Mouse (Mus musculus): ENCODE measurements around the gene Rnf130. TPM values are rescaled to one million over a fixed set of nuclear protein-coding genes. Genes with fewer than 3 reads are reported as not detected.

Rnf130 gene
- polyA plus RNA-seq, 1 experiment from 2014 or later = 32.8 TPM

GRCm38 (mm10) chr11:50139571-50139970 lies 114.4 kb downstream of the Rnf130 start:
- no peak for ATAC-seq (ENCODE audit: insufficient number of reproducible peaks, low FRiP score)
- H3K9ac ChIP-seq = no peak overlapping the region
- H3K9me3 ChIP-seq (replicated peaks) = no peaks in the 10 kb centered on the region
- H3K4me1 ChIP-seq (replicated peaks) = peaks cover under 1% of the 10 kb centered on the region; the same call in 1 of the 2 replicates
- H3K36me3 ChIP-seq = peaks cover 86% of the 10 kb centered on the region
- no peaks in the 10 kb centered on the region for H3K27me3 ChIP-seq (replicated peaks)
- H3K4me2 ChIP-seq = no peak overlapping the region
- WGBS = 86% methylated on average over 7 of the region's 7 CpGs
- no peak overlapping the region for H3K4me3 ChIP-seq
- H3K27ac ChIP-seq (ENCODE audit: poor library complexity, severe bottlenecking) = no peak overlapping the region

- ATAC-seq (ENCODE audit: insufficient number of reproducible peaks, low FRiP score) = no peak
- Histone ChIP-seq H3K4me2 (no peak overlapping the region), H3K4me3 (no peak overlapping the region), H3K9ac (no peak overlapping the region), H3K4me1 (replicated peaks) (peaks cover 13% of the 10 kb centered on the region), H3K27ac (ENCODE audit: poor library complexity, severe bottlenecking) (no peak overlapping the region), H3K36me3 (peaks cover 86% of the 10 kb centered on the region), H3K27me3 (replicated peaks) (no peaks in the 10 kb centered on the region), H3K9me3 (replicated peaks) (no peaks in the 10 kb centered on the region)
- WGBS = 84% methylated on average over 3 of the region's 3 CpGs
Observed at GRCm38 (mm10) chr11:50145529-50145928, 120.4 kb downstream of the Rnf130 start.

- no peak overlapping the region for H3K27ac ChIP-seq (ENCODE audit: poor library complexity, severe bottlenecking)
- no peak for ATAC-seq (ENCODE audit: insufficient number of reproducible peaks, low FRiP score)
- no peak overlapping the region for H3K4me3 ChIP-seq
- H3K9ac ChIP-seq = no peak overlapping the region
- H3K36me3 ChIP-seq = peaks cover 86% of the 10 kb centered on the region
- H3K9me3 ChIP-seq (replicated peaks) = no peaks in the 10 kb centered on the region
- no peaks in the 10 kb centered on the region for H3K27me3 ChIP-seq (replicated peaks)
- 94% methylated on average over 13 of the region's 13 CpGs for WGBS
- no peak overlapping the region for H3K4me2 ChIP-seq
- H3K4me1 ChIP-seq (replicated peaks) = peaks cover 13% of the 10 kb centered on the region
Observed at GRCm38 (mm10) chr11:50146121-50146520, 121.0 kb downstream of the Rnf130 start.

GRCm38 (mm10) chr11:50147267-50147957 lies 122.3 kb downstream of the Rnf130 start:
- no peaks in the 10 kb centered on the region for H3K9me3 ChIP-seq (replicated peaks)
- peaks cover 13% of the 10 kb centered on the region for H3K4me1 ChIP-seq (replicated peaks)
- no peak overlapping the region for H3K4me2 ChIP-seq
- ATAC-seq (ENCODE audit: insufficient number of reproducible peaks, low FRiP score) = peak; percentile 52; the same call in 1 of the 2 replicates
- H3K4me3 ChIP-seq = no peak overlapping the region
- H3K27ac ChIP-seq (ENCODE audit: poor library complexity, severe bottlenecking) = peak overlapping the region; percentile 35
- H3K9ac ChIP-seq = no peak overlapping the region
- H3K36me3 ChIP-seq = peaks cover 86% of the 10 kb centered on the region
- 46% methylated on average over 9 of the region's 9 CpGs for WGBS
- no peaks in the 10 kb centered on the region for H3K27me3 ChIP-seq (replicated peaks)

- 90% methylated on average over 11 of the region's 11 CpGs for WGBS
- H3K27ac ChIP-seq (ENCODE audit: poor library complexity, severe bottlenecking) = peak overlapping the region; percentile 35; the same call in 1 of the 2 replicates
Observed at GRCm38 (mm10) chr11:50147958-50148476, 122.9 kb downstream of the Rnf130 start.

GRCm38 (mm10) chr11:50149200-50149599 lies 124.1 kb downstream of the Rnf130 start:
- Histone ChIP-seq H3K9me3 (replicated peaks) (no peaks in the 10 kb centered on the region), H3K4me3 (no peak overlapping the region), H3K27ac (ENCODE audit: poor library complexity, severe bottlenecking) (no peak overlapping the region), H3K9ac (no peak overlapping the region), H3K36me3 (peaks cover 85% of the 10 kb centered on the region), H3K4me1 (replicated peaks) (peaks cover 13% of the 10 kb centered on the region), H3K4me2 (no peak overlapping the region), H3K27me3 (replicated peaks) (no peaks in the 10 kb centered on the region)
- ATAC-seq (ENCODE audit: insufficient number of reproducible peaks, low FRiP score) = no peak
- WGBS = 85% methylated on average over 7 of the region's 7 CpGs

More at GRCm38 (mm10) chr11:50147958-50148476, 122.9 kb downstream of the Rnf130 start:
- Histone ChIP-seq H3K9ac (no peak overlapping the region), H3K36me3 (peaks cover 86% of the 10 kb centered on the region), H3K4me3 (no peak overlapping the region), H3K9me3 (replicated peaks) (no peaks in the 10 kb centered on the region), H3K4me2 (no peak overlapping the region), H3K4me1 (replicated peaks) (peaks cover 13% of the 10 kb centered on the region), H3K27me3 (replicated peaks) (no peaks in the 10 kb centered on the region)
- no peak for ATAC-seq (ENCODE audit: insufficient number of reproducible peaks, low FRiP score)

GRCm38 (mm10) chr11:50149603-50150150 lies 124.5 kb downstream of the Rnf130 start:
- Histone ChIP-seq H3K27me3 (replicated peaks) (no peaks in the 10 kb centered on the region), H3K36me3 (peaks cover 89% of the 10 kb centered on the region), H3K27ac (ENCODE audit: poor library complexity, severe bottlenecking) (no peak overlapping the region), H3K9me3 (replicated peaks) (no peaks in the 10 kb centered on the region), H3K4me3 (no peak overlapping the region), H3K4me1 (replicated peaks) (peaks cover 13% of the 10 kb centered on the region), H3K9ac (no peak overlapping the region), H3K4me2 (no peak overlapping the region)
- ATAC-seq (ENCODE audit: insufficient number of reproducible peaks, low FRiP score) = no peak
- WGBS = 77% methylated on average over 9 of the region's 9 CpGs

- WGBS = 79% methylated on average over 3 of the region's 3 CpGs
- no peak overlapping the region for H3K4me2 ChIP-seq
- H3K36me3 ChIP-seq = peaks cover 87% of the 10 kb centered on the region
- H3K9ac ChIP-seq = no peak overlapping the region
- H3K4me3 ChIP-seq = no peak overlapping the region
- no peak for ATAC-seq (ENCODE audit: insufficient number of reproducible peaks, low FRiP score)
- H3K4me1 ChIP-seq (replicated peaks) = peaks cover 13% of the 10 kb centered on the region
- no peaks in the 10 kb centered on the region for H3K9me3 ChIP-seq (replicated peaks)
- H3K27ac ChIP-seq (ENCODE audit: poor library complexity, severe bottlenecking) = no peak overlapping the region
- no peaks in the 10 kb centered on the region for H3K27me3 ChIP-seq (replicated peaks)
Observed at GRCm38 (mm10) chr11:50151374-50151773, 126.2 kb downstream of the Rnf130 start.

GRCm38 (mm10) chr11:50154166-50154565 lies 129.0 kb downstream of the Rnf130 start:
- H3K36me3 ChIP-seq = peaks cover 96% of the 10 kb centered on the region
- WGBS = 75% methylated on average over 9 of the region's 9 CpGs
- ATAC-seq (ENCODE audit: insufficient number of reproducible peaks, low FRiP score) = no peak

More at GRCm38 (mm10) chr11:50154166-50154565, 129.0 kb downstream of the Rnf130 start:
- H3K27me3 ChIP-seq (replicated peaks) = no peaks in the 10 kb centered on the region
- H3K9ac ChIP-seq = no peak overlapping the region
- H3K4me2 ChIP-seq = no peak overlapping the region
- H3K27ac ChIP-seq (ENCODE audit: poor library complexity, severe bottlenecking) = no peak overlapping the region
- H3K4me3 ChIP-seq = no peak overlapping the region
- H3K4me1 ChIP-seq (replicated peaks) = no peaks in the 10 kb centered on the region
- H3K9me3 ChIP-seq (replicated peaks) = no peaks in the 10 kb centered on the region

Data from heart, embryonic 12.5 days (tissue).